Mouse (Mus musculus): ENCODE results near the gene Klhl23. TPM values are rescaled to one million over a fixed set of nuclear protein-coding genes. Genes with fewer than 3 reads are reported as not detected.
A peak's percentile ranks its signal among the peaks of the same experiment; 100 is the strongest.
"Not testable (repeated sequence)": the region's sequence is repeated elsewhere in the genome, so short reads cannot be mapped to it uniquely, and the experiment has no call there.

The Klhl23 gene
- total RNA-seq (2021), result 10 to 100 TPM; 39.3 to 39.9 TPM

GRCm38 (mm10) chr2:69821711-69822110, at the start of gene Klhl23:
Gene Klhl23 (plus strand): TSS chr2:69821944.
- DNase-seq, result no peak

- no peak for DNase-seq
Measured at GRCm38 (mm10) chr2:69773331-69773730, 48.4 kb upstream of the Klhl23 start.

GRCm38 (mm10) chr2:69777985-69778835, 43.5 kb upstream of the Klhl23 start:
- no peak for DNase-seq

GRCm38 (mm10) chr2:69778836-69779177, 42.9 kb upstream of the Klhl23 start:
- no peak for DNase-seq

GRCm38 (mm10) chr2:69788974-69789373, 32.8 kb upstream of the Klhl23 start:
- DNase-seq, result no peak

GRCm38 (mm10) chr2:69789429-69790069, 32.2 kb upstream of the Klhl23 start, which contains the start of the genes Ccdc173 and Phospho2:
Gene Ccdc173 (minus strand): TSS chr2:69789575.
Gene Phospho2 (plus strand): TSS chr2:69789623.
- peak; percentile 96 to 97 for DNase-seq

GRCm38 (mm10) chr2:69790285-69790684, 31.5 kb upstream of the Klhl23 start:
- DNase-seq, result peak; percentile 75 to 81

- DNase-seq, result no peak
Measured at GRCm38 (mm10) chr2:69790722-69791121, 31.0 kb upstream of the Klhl23 start.

- peak; percentile 34 to 41 for DNase-seq
Measured at GRCm38 (mm10) chr2:69802911-69803312, 18.8 kb upstream of the Klhl23 start.

- DNase-seq, result no peak
Measured at GRCm38 (mm10) chr2:69803756-69804155, 18.0 kb upstream of the Klhl23 start.

- DNase-seq, result not testable (repeated sequence)
Measured at GRCm38 (mm10) chr2:69804663-69805062, 17.1 kb upstream of the Klhl23 start.

- no peak for DNase-seq
Measured at GRCm38 (mm10) chr2:69810169-69810568, 11.6 kb upstream of the Klhl23 start.

- DNase-seq, result not testable (repeated sequence)
Measured at GRCm38 (mm10) chr2:69811349-69811748, 10.4 kb upstream of the Klhl23 start.

GRCm38 (mm10) chr2:69816575-69816974, 5.2 kb upstream of the Klhl23 start:
- DNase-seq, result no peak

- no peak for DNase-seq
Measured at GRCm38 (mm10) chr2:69818350-69819085, 3.2 kb upstream of the Klhl23 start.

- no peak for DNase-seq
Measured at GRCm38 (mm10) chr2:69820201-69820600, 1.5 kb upstream of the Klhl23 start.

GRCm38 (mm10) chr2:69822361-69823128, 801 bp downstream of the Klhl23 start:
- peak; percentile 28 to 44 for DNase-seq

- DNase-seq, result peak; percentile 24 to 29
Measured at GRCm38 (mm10) chr2:69823129-69823677, 1.5 kb downstream of the Klhl23 start.

GRCm38 (mm10) chr2:69825898-69826297, 4.2 kb downstream of the Klhl23 start:
- no peak for DNase-seq

GRCm38 (mm10) chr2:69826380-69826779, 4.6 kb downstream of the Klhl23 start:
- DNase-seq, result no peak

GRCm38 (mm10) chr2:69828031-69828430, 6.3 kb downstream of the Klhl23 start:
- DNase-seq, result no peak

GRCm38 (mm10) chr2:69829680-69830079, 7.9 kb downstream of the Klhl23 start:
- DNase-seq, result no peak

All from layer of hippocampus, postnatal 36 days (tissue).